Mouse (Mus musculus) T-helper 2 cell (primary cell): ENCODE measurements around the gene 1700020N01Rik.

Source experiments
- in situ Hi-C: fragments of 300-600 bp; cut with MboI, MseI; formaldehyde crosslinking; loops from one replicate; pipeline ENCODE4 v1.15.1; 2025; ENCODE audit warnings: high pct_unique_total_duplicates

Gene 1700020N01Rik

DNA sequence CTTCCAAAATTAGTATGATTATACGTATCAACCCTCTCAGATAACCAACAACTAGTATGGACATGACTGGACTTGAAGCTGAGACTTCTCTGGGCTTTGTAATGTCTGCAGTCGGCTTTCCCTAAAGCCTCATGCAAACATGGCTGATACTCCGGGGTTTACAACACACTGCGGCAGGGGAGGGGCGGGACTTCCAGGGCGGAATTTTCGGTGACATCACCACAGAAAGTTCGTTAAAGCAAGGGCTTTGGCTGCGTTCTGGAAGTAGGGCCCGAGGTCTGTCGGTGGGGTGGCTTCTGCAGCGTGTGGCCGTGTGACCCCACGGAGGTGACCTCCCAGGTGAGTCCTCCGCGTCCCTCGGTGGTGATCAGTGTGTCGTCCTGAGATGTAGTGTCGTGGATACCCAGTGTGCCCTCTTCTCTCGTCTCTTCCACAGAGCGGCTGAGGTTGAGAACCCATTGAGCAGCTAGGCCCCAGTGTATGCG lies at the start of gene 1700020N01Rik:
1700020N01Rik (plus strand) TSS at position 250 of the 485 bp plus-strand sequence.
- in situ Hi-C loops, result no loop called here

DNA sequence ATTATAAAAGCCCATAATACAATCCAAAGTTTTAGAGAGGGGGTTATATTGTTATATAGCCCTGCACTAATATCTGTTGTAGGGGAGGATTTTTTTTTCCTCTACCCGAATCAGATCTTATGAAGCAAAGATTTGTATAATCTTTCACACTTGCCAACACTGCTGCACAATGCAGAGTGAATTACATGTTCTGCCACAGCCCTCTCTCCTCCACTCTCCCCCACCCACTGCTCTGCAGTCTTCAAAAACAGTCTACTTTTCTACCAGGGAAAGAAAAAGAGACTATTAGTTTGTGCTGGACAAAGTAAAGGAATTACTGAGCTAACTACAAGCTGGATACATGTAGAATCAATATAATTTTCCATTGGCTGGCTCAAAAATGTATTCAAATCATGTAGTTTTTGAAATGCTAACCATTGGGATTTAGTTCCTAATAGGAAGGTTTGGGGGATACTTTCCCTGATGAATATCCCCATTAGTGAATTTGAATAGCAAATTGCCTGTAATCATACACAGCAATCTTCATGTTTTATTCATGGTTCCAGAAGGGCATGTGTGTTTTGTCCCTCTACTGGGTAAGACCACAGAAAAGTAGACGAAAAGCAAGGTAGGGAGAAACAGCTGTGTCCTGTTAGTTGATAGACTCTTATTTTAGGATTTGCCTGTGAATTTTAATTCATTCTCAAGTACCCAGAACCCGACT lies 49.2 kb upstream of the 1700020N01Rik start:
- in situ Hi-C loops, result no loop called here

DNA sequence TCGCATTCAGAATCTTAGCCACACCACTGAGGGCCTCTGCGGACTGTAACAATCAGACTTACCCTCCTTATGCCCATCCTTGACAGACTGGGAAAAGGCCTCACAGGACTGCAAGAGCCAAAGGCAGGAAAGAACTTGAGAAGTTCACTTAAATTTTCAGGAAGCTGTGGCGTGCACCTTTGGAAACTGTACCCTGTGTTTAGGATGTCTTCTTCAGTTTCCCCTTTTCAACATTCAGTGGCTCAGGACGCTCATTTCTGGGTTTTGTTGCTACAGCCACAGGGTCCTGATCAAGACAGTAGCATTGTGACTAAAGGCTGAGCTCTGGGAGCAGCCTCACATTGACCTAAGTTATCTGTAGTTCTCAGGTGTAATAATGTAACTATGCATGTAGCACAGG lies 48.2 kb upstream of the 1700020N01Rik start:
- in situ Hi-C loops, result no loop called here

GRCm38 (mm10) chr10:21545446-21545845 lies 47.5 kb upstream of the 1700020N01Rik start:
- in situ Hi-C loops, result no loop called here

GRCm38 (mm10) chr10:21548871-21549505 lies 44.0 kb upstream of the 1700020N01Rik start:
- in situ Hi-C loops, result no loop called here

DNA sequence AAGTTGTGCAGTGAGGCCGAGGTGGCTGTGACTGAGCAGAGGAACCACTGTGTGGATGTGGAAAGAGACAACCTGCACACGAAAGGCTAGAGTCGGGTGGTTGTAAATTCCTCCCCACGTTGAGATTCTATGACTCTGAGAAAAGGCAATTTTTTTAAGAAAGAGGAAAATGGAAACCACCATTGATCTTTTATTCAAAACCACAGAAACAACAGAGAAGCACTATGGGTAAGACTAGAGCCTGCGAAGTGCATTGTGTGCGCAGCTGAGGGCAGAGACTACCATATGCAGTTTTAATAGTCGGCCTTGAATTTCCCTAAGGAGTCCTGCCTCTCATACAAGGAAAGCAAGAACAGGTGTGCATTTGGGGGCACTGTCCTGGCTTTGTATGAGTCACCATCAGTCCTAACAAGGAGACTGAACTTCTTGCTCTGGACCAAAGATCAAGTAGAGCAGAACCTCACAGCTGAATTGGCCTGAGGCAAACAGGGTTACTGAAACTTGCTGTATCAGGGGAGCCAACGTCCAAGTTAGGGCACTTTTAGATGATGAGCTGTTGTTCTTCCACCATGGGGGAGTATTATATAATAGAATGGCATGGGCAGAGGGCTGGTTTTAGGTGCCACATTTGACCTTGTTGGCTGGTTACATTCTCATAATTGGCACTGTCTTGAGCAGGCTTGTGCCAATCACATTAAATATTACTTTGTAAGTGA lies 39.8 kb upstream of the 1700020N01Rik start:
- in situ Hi-C loops, result loop anchor here (10.0 kb wide), 1 partner anchor 688 kb away; no protein-coding TSS in a partner anchor

DNA sequence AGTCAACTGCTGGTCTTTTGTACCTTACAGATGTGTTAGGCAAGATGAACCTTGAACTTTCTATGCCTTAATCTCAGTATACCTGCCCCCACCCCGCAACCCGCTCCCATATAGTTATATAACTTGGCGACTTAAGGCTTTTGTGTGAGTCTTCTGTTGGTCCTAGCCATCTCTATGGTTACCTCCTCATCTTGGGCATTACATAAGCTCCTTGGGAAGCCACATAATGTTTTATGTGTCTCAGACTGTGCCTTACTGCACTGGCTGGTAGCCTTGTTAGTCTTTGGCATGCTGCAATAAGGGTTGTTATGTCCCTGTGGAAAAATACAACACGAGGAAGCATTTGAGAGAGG lies 39.3 kb upstream of the 1700020N01Rik start:
- in situ Hi-C loops, result loop anchor here (10.0 kb wide), 1 partner anchor 689 kb away; no protein-coding TSS in a partner anchor

DNA sequence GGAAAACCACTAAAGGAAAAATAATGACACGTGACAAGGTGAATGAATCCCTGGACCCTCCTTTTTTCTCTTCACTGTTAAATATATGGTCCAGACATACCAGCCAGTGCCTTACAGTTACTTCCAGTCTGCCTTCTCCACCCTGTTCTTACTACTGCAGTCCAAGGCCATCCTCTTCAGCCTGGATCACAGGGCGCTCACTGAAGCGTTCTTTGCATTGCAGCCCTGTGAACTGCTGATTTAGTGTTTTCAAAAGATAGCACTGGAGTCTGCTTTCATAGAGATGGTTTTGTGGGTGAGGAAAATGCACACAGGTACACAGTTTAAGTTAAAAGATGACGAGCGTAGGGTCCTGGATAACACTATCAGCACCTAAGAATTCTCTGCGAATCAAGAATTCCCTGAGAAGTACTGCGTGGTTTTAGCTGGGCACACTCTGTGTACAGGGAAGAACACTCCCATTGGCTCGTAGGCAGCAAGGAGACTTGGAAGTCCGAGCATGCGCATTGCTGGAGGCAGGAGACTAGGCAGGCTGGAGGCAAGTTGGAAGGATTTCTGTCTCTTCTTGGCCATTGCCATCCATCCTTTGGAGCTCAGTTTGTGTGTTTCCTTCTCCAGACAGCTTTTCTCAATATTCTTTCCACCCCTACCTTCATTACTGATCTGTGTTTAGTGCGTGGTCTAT lies 37.9 kb upstream of the 1700020N01Rik start:
- in situ Hi-C loops, result loop anchor here (10.0 kb wide), 1 partner anchor 690 kb away; no protein-coding TSS in a partner anchor

GRCm38 (mm10) chr10:21559769-21560168 lies 33.2 kb upstream of the 1700020N01Rik start:
- in situ Hi-C loops, result loop anchor here (10.0 kb wide), 1 partner anchor 695 kb away; no protein-coding TSS in a partner anchor

- in situ Hi-C loops, result no loop called here
Measured at GRCm38 (mm10) chr10:21561181-21561580, 31.8 kb upstream of the 1700020N01Rik start.

- in situ Hi-C loops, result no loop called here
Measured at GRCm38 (mm10) chr10:21563446-21563845, 29.5 kb upstream of the 1700020N01Rik start.

GRCm38 (mm10) chr10:21564189-21564588 lies 28.8 kb upstream of the 1700020N01Rik start:
- in situ Hi-C loops, result no loop called here

DNA sequence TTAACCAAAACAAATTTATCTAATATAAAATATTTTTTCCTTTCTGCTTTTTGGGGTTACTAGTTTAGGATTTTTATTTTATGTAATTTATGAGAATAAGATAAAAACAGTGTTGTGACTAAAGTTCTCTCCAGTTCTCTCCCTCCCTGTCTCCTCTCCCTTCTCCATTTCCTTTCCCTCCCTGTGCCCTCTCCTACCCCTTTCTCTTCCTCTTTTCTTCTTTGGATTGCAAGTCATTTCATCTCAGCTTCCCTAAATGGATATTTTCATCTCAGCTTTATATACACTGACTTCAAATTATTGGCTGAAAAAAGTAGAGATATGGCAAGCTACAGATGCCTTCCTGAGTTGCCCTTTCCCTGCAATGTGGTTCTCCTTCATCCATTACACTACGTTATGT lies 26.9 kb upstream of the 1700020N01Rik start:
- in situ Hi-C loops, result no loop called here

DNA sequence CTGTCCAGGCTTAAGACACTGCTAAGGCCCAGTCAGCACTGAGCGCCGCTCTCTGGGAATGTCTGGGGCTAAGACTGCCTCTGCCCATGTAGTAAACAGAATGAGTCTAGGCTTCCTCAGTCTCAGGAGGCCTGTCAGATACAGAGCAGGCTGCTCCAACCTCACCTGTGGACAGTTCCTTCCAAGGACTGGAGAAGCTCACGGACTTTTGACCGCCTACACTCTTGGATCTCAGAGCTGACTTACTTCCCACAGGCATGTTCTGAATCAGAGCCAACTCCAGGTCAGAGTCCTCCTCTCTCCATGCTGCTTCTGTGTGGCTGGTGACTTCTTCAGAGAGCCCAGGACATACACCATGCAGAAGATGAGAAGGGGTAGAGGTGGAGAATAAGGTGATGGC lies 21.3 kb upstream of the 1700020N01Rik start:
- in situ Hi-C loops, result no loop called here

DNA sequence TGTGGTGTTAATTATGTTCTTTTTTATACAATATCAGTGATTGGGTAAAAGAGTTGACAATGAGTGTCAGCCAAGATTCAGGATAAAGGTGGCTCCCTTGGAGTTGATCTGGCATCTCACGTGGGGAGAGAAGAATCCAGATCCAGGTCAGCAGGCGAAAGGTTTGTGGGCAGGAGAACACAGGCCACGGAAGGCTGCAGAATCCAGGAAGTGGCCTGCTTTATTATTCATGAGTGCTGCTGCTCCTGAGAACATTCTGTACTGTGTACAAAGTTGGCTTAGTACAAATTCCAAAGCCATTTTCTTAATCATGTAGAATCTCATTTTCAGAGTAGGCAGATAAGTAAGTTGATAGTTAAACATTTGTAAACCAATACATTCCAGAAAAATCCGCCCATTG lies 19.2 kb upstream of the 1700020N01Rik start:
- in situ Hi-C loops, result no loop called here

DNA sequence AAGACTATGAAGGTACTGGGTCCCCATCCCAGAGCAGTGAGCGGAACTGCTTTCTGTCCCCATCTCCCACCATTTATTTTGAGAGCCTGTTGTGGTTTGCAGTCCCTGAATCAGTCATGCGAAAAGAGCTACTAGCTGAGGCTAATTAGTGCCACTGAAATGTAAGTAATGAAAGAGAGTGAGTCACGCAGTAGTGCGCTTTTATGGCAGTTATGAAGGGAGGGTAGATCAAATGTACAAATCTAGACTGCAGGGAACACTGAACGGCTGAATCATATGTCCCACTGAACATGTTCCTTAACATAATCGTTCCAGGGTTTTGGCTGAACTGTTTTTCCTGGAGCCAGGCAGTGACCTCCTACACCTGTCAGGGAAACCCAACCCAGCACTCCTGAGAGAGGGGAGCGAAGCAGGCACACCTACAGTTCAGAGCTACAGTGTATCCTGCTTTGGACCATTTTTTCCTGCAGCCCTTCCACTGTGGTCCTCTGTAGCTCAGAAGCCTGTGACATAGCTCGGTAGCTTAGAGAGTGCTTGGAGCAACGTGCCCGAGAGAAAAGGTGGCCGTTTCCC lies 17.1 kb upstream of the 1700020N01Rik start:
- in situ Hi-C loops, result no loop called here

GRCm38 (mm10) chr10:21577798-21578197 lies 15.1 kb upstream of the 1700020N01Rik start:
- in situ Hi-C loops, result no loop called here

DNA sequence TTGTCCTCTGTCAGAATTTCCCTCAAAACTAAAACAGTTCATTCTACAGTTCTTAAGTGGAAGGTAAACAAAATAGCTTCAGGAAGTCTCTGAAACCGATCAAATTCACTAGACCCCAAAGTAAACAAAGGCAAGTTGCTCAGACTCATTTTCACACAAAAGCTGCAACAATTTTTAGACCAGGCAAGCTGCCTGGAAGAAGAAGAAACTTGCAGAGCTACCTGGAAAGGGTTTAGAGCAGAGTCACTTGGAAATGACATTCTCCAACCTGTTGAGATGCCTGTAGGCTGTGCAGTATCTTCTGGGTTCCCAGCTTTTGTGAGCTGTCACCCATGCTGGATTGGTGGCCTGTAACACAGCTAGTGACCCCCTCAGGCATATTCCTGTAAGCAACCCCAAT lies 11.4 kb upstream of the 1700020N01Rik start:
- in situ Hi-C loops, result no loop called here

DNA sequence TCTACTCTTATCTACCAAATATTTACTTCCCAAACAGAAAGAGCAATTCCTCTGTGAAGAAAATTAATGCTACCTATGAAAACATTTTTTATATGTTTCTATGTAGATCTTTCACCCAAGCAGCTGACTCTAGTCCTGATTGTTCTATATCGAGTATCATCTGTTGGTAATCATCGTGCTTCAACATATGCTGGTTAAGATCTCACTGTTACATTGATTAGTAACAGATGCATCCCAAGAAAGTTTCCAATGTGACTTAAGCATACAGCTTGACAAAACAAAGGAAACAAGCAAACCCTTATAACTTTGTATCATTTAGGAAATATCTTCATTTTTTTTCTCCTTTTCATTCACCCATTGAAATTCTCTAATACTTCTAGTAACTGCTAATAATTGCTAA lies 5.9 kb upstream of the 1700020N01Rik start:
- in situ Hi-C loops, result no loop called here

DNA sequence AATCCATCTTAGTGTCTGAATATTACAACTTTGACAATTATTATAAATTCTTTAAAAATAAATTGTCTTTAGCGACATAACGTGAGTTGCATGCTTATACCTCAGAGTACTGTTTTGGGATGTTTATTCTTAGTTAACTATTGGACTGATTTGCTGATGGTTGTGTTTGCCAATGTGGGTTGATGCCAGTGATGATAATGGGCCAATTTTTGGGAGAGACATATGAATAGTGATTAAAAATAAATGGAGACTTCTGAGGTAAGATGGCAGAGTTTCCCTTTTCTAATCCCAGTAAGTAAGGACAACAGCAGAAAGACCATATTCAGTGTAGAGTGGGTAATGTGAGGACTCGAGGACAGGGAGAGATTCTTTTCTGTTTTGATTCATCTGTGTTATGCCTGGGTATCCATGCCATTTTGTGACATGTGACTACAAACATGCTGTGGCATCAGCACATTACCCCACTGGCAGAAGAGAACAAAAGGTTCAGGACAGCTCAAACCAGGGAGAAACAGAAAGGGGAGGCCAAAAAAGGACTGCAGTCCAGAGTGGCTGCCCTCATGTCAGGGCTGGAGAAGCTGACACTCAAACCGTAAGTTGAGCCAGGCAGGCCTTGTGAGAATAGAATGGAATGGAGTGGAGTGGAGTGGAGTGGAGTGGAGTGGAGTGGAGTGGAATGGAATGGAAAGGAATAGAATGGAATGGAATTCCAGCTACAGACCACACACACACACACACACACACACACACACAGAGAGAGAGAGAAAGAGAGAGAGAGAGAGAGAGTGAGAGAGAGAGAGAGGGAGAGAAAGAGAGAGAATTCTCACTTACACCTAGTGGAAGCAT lies 4.7 kb upstream of the 1700020N01Rik start:
- in situ Hi-C loops, result no loop called here
